Mouse (Mus musculus) heart, postnatal 4 days (tissue): ENCODE measurements at regions not wholly inside any gene's neighbourhood (a gene's known extent, or its start where the extent isn't known, plus 50 kb on each side); places are given as distances from the start of the nearest gene placed in this dataset.

Experiments
- DNase-seq: peaks from one replicate; pipeline ENCODE4 v3.0.0; 2021

DNA sequence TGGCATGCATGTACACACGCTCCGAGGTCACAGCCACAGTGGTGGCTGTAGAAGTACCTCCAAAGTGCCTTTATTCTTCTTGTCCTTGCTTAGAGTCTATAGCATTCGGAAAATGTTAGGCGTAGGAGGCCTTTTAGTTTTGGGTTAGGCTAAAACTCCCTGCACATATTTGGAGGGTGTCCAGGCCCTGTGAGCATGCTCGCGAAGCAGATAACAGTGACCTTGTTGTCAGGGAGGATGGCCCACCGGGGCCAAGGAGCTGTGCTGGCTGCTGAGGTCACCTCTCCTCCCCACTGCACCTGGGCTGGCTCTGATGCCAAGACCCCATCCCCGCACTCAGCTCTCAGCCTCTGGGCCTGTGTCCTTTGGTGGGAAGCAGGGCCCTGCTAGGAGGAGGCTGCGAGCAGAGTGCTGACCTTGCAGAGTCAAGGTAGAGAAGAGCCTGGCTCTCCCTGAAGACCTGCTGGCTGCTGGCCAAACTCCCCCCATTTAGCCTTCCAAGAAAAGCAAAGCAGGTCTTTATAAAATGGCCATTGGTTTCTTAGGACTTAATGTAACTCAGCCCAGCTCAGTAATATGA, 186.9 kb downstream of the Tdh start:
- peak; percentile 58 for DNase-seq
